Mouse (Mus musculus) megakaryocyte, embryonic 14.5 days (primary cell): ENCODE results near the gene Gm7029.

Experiments
- FLI1 ChIP-seq: IDR thresholded peaks from 2 replicates; pipeline ENCODE4 v1.6.1; 2012; ENCODE audit warnings: low read length, inconsistent platforms, mixed read lengths
- GATA1 ChIP-seq: IDR thresholded peaks from 3 replicates; pipeline ENCODE4 v1.6.1; 2012; ENCODE audit warnings: mixed read lengths, low read length, inconsistent platforms, borderline replicate concordance

GRCm38 (mm10) chr17:33910346-33911051 is 36.9 kb downstream of the Gm7029 start:
- no peak for TF ChIP-seq FLI1
- no peak for TF ChIP-seq GATA1
